Mouse (Mus musculus) midbrain, embryonic 14.5 days (tissue): ENCODE measurements at regions not wholly inside any gene's neighbourhood (a gene's known extent, or its start where the extent isn't known, plus 50 kb on each side); places are given as distances from the start of the nearest gene placed in this dataset.
A peak's percentile ranks its signal among the peaks of the same experiment; 100 is the strongest.

Experiments
- ATAC-seq: fragments of 200-750 bp; cut with Nextera tagmentation; 2 replicates; pipeline ENCODE4 v1.8.0; 2017; ENCODE audit warnings: moderate number of reproducible peaks, moderate library complexity; ENCODE audit not compliant: low FRiP score, low TSS enrichment
- DNase-seq: peaks from one replicate; pipeline ENCODE4 v3.0.0-alpha.2; 2015
- H3K27ac ChIP-seq: fragments of 300-500 bp; sonication (generic); replicated peaks from 2 replicates; pipeline ENCODE4 v1.5.1; 2014; ENCODE audit warnings: mild to moderate bottlenecking, low read depth, low read length, moderate library complexity
- H3K27me3 ChIP-seq: fragments of 300-500 bp; sonication (generic); 2 replicates; pipeline ENCODE4 v1.6.1; 2014; ENCODE audit warnings: low read length, control low read depth, mixed read lengths; ENCODE audit not compliant: control insufficient read depth, insufficient read depth
- H3K36me3 ChIP-seq: fragments of 300-500 bp; sonication (generic); 2 replicates; pipeline ENCODE4 v1.6.1; 2014; ENCODE audit warnings: low read length, control low read depth; ENCODE audit not compliant: control insufficient read depth, insufficient read depth
- H3K4me1 ChIP-seq: fragments of 300-500 bp; sonication (generic); 2 replicates; pipeline ENCODE4 v1.6.1; 2014; ENCODE audit warnings: mild to moderate bottlenecking, antibody characterized with exemption, low read length, control low read depth; ENCODE audit not compliant: control insufficient read depth, insufficient read depth
- H3K4me2 ChIP-seq: fragments of 300-500 bp; sonication (generic); 2 replicates; pipeline ENCODE4 v1.6.1; 2014; ENCODE audit warnings: mild to moderate bottlenecking, low read length, moderate library complexity
- H3K4me3 ChIP-seq: fragments of 300-500 bp; sonication (generic); replicated peaks from 2 replicates; pipeline ENCODE4 v1.5.1; 2014; ENCODE audit warnings: low read depth, low read length
- H3K9ac ChIP-seq: fragments of 300-500 bp; sonication (generic); replicated peaks from 2 replicates; pipeline ENCODE4 v1.6.1; 2014; ENCODE audit warnings: mild to moderate bottlenecking, low read length, moderate library complexity
- H3K9me3 ChIP-seq: fragments of 300-500 bp; sonication (generic); 2 replicates; pipeline ENCODE4 v1.6.1; 2016; ENCODE audit warnings: low read length, control low read depth, mixed read lengths; ENCODE audit not compliant: control insufficient read depth
- WGBS: fragments of 180-500 bp; shearing (Covaris S2); extraction: QIAGEN DNeasy Blood & Tissue Kit; methylation state at CpG from one replicate; pipeline ENCODE4 v1.1.7; 2014; 5-methylcytosine and 5-hydroxymethylcytosine counted together

DNA sequence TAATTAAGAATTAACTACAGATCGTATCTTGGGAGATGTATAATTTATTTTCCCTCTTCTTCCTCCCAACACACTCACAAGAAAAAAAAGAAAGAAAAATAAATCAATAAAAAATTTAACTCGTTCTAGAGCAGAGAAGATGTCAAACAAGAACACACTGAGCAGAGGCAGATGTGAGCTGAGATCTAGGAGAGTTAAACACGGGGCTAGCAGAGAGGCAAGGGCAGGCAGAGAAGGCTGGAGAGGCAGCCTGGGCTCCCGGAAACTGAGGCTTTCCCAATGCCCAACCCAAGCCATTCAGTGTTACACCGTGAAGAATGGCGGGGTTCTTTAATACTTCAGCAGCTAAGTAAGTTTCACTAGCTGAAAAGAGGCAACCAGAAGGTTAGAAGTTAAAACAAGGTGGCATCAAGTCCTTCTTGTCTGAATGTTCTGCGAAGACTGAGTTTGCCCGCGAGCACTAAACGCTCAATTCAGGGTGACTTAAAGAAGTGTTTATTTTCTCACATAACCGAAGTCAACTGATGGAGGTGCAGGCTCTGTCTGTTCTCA is 382.7 kb upstream of the Zfp703 start:
- WGBS: 75% methylated on average over 11 of the region's 11 CpGs
- DNase-seq (no peak), ATAC-seq (no peak)
- no peak overlapping the region for H3K4me2 ChIP-seq
- H3K4me1 ChIP-seq: 0 out of 2 replicates have a peak, but pooled peaks cover 6% of the 10 kb centered on the region
- H3K27me3 ChIP-seq: no peaks in the 10 kb centered on the region
- no peaks in the 10 kb centered on the region for H3K9me3 ChIP-seq
- no peaks in the 10 kb centered on the region for H3K36me3 ChIP-seq
- no peak overlapping the region for H3K9ac ChIP-seq
- no peak overlapping the region for H3K4me3 ChIP-seq
- H3K27ac ChIP-seq: no peak overlapping the region

DNA sequence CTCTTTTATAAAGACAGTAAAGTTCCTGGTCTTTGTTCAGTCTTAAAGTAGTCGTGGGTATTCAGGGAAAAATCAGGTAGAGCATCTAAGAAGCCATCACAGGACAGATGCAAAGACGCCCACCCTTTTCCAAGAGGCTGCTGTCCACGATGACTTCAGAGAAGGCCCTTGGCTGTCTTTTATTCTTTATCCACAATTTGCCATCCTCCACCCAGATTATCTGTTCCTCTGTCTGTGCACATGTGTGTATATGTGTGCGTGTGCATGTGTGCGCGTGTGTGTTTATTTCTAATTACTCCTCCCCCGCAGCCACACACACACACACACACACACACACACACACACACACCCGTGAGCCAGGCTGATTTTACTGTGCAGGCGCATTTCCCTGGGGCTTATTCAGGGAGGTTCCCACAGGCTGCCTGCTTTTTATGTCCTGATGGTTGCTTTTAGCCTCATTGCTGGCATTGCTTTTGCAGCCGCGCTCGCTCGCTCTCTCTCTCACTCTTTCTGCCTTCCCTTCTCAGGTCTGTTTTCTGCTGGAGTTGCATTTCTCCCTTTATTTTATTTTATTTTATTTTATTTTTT is 381.6 kb upstream of the Zfp703 start:
- 75% methylated on average over 13 of the region's 13 CpGs for WGBS
- H3K9me3 ChIP-seq: no peaks in the 10 kb centered on the region
- DNase-seq (peak; percentile 57), ATAC-seq (no peak)
- H3K27me3 ChIP-seq: no peaks in the 10 kb centered on the region
- no peak overlapping the region for H3K4me3 ChIP-seq
- no peaks in the 10 kb centered on the region for H3K36me3 ChIP-seq
- H3K27ac ChIP-seq: no peak overlapping the region
- no peak overlapping the region for H3K9ac ChIP-seq
- no peak overlapping the region for H3K4me2 ChIP-seq
- 0 out of 2 replicates have a peak, but pooled peaks cover 6% of the 10 kb centered on the region for H3K4me1 ChIP-seq

DNA sequence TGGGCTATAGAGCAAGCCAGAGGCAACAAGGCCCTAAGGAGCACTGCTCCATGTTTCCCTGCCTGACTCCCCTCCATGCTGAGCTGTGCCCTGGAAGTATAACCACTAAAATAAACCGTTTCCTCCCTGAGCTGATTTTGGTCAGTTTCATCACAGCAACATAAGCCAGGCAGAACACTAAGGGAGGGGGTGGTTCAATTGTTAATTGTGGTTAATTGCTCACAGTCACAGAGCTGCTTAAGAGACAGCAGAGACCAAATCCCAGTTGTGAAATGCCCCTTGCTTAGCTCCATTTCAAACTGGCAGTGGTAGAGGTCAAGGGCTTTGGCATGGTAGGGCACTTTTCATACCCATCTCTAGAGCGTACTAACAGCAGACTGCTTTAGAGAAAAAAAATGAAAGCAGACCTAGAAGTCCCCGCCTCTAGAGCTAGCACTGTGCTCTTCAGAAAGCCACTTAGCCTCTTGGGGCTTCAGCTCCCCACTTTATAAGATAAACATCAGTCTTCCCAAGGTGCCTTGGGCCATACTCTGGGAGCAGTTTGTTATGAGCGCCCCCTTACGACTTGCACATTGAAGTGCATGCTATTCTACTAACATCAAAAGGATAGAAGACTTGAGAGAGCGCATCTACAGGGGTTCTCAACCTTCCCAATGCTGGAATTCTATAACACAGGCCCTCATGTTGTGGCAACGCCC is 380.3 kb upstream of the Zfp703 start:
- Histone ChIP-seq H3K4me1 (0 out of 2 replicates have a peak, but pooled peaks cover 6% of the 10 kb centered on the region), H3K4me3 (no peak overlapping the region), H3K27ac (no peak overlapping the region), H3K36me3 (no peaks in the 10 kb centered on the region), H3K27me3 (no peaks in the 10 kb centered on the region), H3K4me2 (no peak overlapping the region), H3K9me3 (no peaks in the 10 kb centered on the region), H3K9ac (no peak overlapping the region)
- DNase-seq (no peak), ATAC-seq (no peak)
- 71% methylated on average over 7 of the region's 7 CpGs for WGBS

DNA sequence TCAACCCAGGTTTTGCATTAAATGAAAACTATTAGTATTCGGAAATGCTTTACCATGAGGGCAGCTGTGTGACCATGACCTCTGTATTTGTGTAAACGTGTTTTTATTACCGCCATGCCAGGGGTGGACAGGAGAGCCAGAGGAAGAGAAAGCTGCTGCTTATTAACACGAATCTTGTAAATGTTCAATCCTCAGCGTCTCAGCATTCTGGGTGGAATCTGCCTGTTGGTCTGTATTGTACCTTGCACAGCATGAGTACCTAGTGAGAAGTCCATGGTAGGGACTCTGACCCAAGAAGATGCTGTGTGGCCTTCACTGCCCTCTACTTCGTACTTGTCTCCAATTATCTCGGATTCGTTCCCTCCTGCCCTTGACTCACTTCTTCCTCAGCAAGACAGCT is 378.6 kb upstream of the Zfp703 start:
- H3K9me3 ChIP-seq: no peaks in the 10 kb centered on the region
- ATAC-seq (no peak), DNase-seq (no peak)
- H3K4me1 ChIP-seq: 0 out of 2 replicates have a peak, but pooled peaks cover 6% of the 10 kb centered on the region
- H3K27ac ChIP-seq: no peak overlapping the region
- H3K4me3 ChIP-seq: no peak overlapping the region
- H3K27me3 ChIP-seq: no peaks in the 10 kb centered on the region
- no peaks in the 10 kb centered on the region for H3K36me3 ChIP-seq
- no peak overlapping the region for H3K9ac ChIP-seq
- 94% methylated on average over 8 of the region's 8 CpGs for WGBS
- H3K4me2 ChIP-seq: no peak overlapping the region

DNA sequence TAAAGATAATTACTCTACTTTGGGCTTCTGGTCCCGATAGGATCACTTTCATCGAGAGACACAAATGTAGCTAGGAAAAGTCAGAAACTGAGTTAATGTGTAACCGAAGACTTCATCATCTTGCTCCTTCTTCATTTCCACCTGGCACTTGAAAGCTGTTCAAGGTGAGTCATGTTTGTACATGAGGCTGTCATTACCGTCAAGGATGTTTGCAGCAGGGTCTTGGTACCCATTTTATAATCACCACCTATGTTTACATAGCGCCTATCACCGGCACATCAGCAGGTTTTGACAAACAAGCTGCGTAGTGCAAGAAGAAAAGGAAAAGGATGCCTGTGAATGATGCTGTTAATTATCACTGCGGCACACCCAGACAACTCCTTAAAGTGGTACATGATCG is 377.0 kb upstream of the Zfp703 start:
- Histone ChIP-seq H3K4me2 (no peak overlapping the region), H3K27ac (no peak overlapping the region), H3K9ac (no peak overlapping the region), H3K4me3 (no peak overlapping the region), H3K9me3 (no peaks in the 10 kb centered on the region), H3K36me3 (no peaks in the 10 kb centered on the region), H3K4me1 (0 out of 2 replicates have a peak, but pooled peaks cover 5% of the 10 kb centered on the region), H3K27me3 (no peaks in the 10 kb centered on the region)
- ATAC-seq (no peak), DNase-seq (no peak)
- WGBS: 95% methylated on average over 9 of the region's 9 CpGs

DNA sequence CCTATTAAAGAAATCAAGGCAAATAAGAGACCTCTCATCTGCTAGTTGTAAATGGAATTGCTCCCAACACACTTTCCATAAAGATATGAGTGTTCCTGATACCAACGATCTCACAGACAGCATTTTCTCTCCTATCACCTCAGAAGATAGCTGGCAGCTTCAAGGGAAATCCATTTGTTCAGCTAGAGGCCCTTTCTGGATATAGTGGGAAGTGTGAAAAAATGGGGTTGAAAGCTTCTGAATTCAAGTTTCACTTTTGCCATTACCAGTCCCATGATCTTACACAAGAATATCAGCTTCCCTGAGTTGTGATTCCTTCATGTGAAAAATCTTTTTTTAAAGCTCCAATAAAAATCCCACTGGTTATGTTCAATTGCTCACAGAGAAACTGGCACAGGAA is 369.1 kb upstream of the Zfp703 start:
- ATAC-seq (no peak), DNase-seq (no peak)
- Histone ChIP-seq H3K9me3 (peaks cover 13% of the 10 kb centered on the region), H3K4me1 (no peaks in the 10 kb centered on the region), H3K36me3 (no peaks in the 10 kb centered on the region), H3K9ac (no peak overlapping the region), H3K27ac (no peak overlapping the region), H3K4me3 (no peak overlapping the region), H3K27me3 (no peaks in the 10 kb centered on the region), H3K4me2 (no peak overlapping the region)
- WGBS: 90% methylated on average over 1 of the region's 1 CpGs

DNA sequence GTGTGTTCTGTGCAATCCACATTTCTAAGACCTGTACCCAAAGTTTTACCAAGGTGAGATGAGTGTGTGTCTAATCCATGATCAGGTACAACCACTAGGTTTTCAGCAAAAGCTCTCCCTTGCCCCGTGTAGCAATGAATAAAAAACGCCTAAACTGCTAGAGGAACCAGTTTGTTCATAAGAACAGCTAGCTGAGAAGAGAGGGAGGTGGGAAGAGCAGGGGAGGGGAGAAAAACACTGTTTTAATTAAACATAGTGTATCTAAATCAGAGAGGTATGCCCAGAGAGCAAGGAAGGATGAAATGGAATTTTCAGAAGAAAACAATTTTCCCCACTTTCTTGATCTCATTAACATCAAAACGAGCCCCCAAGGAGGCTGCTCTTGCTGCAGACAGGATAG is 368.5 kb upstream of the Zfp703 start:
- no peaks in the 10 kb centered on the region for H3K4me1 ChIP-seq
- ATAC-seq: no peak

DNA sequence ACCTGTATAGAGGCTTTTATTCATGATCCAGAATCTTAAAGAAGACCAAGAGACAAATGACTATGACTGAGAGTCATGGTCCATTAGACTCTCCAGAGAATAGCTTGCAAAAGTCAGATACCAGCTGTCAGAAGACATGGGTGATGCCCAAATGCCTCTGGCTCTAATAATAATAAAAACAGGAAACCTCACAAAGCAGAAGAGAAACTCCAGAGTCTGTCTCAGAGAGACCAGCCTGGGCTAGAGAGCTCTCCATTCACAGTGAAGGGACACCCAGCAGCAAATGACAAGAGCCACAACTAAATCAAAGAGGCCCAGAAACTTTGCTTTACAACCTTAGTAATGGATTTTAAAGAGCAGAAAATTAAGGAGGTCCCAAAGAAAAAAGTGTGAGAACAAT is 365.0 kb upstream of the Zfp703 start:
- Histone ChIP-seq H3K9me3 (peaks cover 4% of the 10 kb centered on the region; the same call in 1 of the 2 replicates), H3K27me3 (no peaks in the 10 kb centered on the region), H3K36me3 (no peaks in the 10 kb centered on the region), H3K4me2 (no peak overlapping the region), H3K4me1 (no peaks in the 10 kb centered on the region), H3K4me3 (no peak overlapping the region), H3K9ac (no peak overlapping the region), H3K27ac (no peak overlapping the region)
- DNase-seq (no peak), ATAC-seq (no peak)

More for the DNA sequence above, 368.5 kb upstream of the Zfp703 start:
- no peak overlapping the region for H3K27ac ChIP-seq
- no peak overlapping the region for H3K4me3 ChIP-seq
- no peak for DNase-seq
- H3K4me2 ChIP-seq: no peak overlapping the region
- no peak overlapping the region for H3K9ac ChIP-seq
- no peaks in the 10 kb centered on the region for H3K36me3 ChIP-seq
- 52% methylated on average over 3 of the region's 3 CpGs for WGBS
- H3K9me3 ChIP-seq: peaks cover 13% of the 10 kb centered on the region
- no peaks in the 10 kb centered on the region for H3K27me3 ChIP-seq
